Mouse (Mus musculus) limb, embryonic 14.5 days (tissue): Measurements from ENCODE around the gene Cdc42bpb. TPM values are rescaled to one million over a fixed set of nuclear protein-coding genes. Genes with fewer than 3 reads are reported as not detected.

Source experiments
- ATAC-seq: fragments of 200-750 bp; cut with Nextera tagmentation; 2 replicates; pipeline ENCODE4 v1.8.0; 2017; ENCODE audit warnings: low read depth, moderate number of reproducible peaks, moderate TSS enrichment; ENCODE audit not compliant: low FRiP score
- DNase-seq: peaks from one replicate; pipeline ENCODE4 v3.0.0-alpha.2; 2015; ENCODE audit warnings: low spot score
- H3K27ac ChIP-seq: fragments of 300-500 bp; sonication (generic); replicated peaks from 2 replicates; pipeline ENCODE4 v1.5.1; 2014; ENCODE audit warnings: low read depth, mild to moderate bottlenecking, low read length, moderate library complexity, mixed read lengths
- H3K27me3 ChIP-seq: fragments of 300-500 bp; sonication (generic); 2 replicates; pipeline ENCODE4 v1.6.1; 2014; ENCODE audit warnings: low read length, mixed read lengths; ENCODE audit not compliant: control insufficient read depth, insufficient read depth
- H3K36me3 ChIP-seq: fragments of 300-500 bp; sonication (generic); 2 replicates; pipeline ENCODE4 v1.6.1; 2014; ENCODE audit warnings: mild to moderate bottlenecking, low read length, moderate library complexity, mixed read lengths; ENCODE audit not compliant: control insufficient read depth, insufficient read depth
- H3K4me1 ChIP-seq: fragments of 300-500 bp; sonication (generic); 2 replicates; pipeline ENCODE4 v1.6.1; 2014; ENCODE audit warnings: antibody characterized with exemption, low read length, mixed read lengths; ENCODE audit not compliant: control insufficient read depth, insufficient read depth
- H3K4me2 ChIP-seq: fragments of 300-500 bp; sonication (generic); replicated peaks from 2 replicates; pipeline ENCODE4 v1.6.1; 2014; ENCODE audit warnings: low read depth, mild to moderate bottlenecking, low read length, moderate library complexity; ENCODE audit not compliant: severe bottlenecking
- H3K4me3 ChIP-seq: fragments of 300-500 bp; sonication (generic); replicated peaks from 2 replicates; pipeline ENCODE4 v1.5.1; 2014; ENCODE audit warnings: low read length
- H3K9ac ChIP-seq: fragments of 300-500 bp; sonication (generic); 2 replicates; pipeline ENCODE4 v1.6.1; 2014; ENCODE audit warnings: mild to moderate bottlenecking, low read depth, low read length, moderate library complexity; ENCODE audit not compliant: severe bottlenecking
- H3K9me3 ChIP-seq: fragments of 300-500 bp; sonication (generic); 2 replicates; pipeline ENCODE4 v1.6.1; 2016; ENCODE audit warnings: low read length; ENCODE audit not compliant: control insufficient read depth
- POLR2A ChIP-seq: fragments of 200-500 bp; IDR thresholded peaks from 2 replicates; pipeline ENCODE4 v1.8.0; 2012; ENCODE audit warnings: inconsistent platforms, mild to moderate bottlenecking, moderate library complexity, borderline replicate concordance; ENCODE audit not compliant: insufficient read depth, insufficient read length; ENCODE audit errors: extremely low read depth
- WGBS: fragments of 180-500 bp; shearing (Covaris S2); extraction: QIAGEN DNeasy Blood & Tissue Kit; methylation state at CpG from one replicate; pipeline ENCODE4 v1.1.7; 2014; 5-methylcytosine and 5-hydroxymethylcytosine counted together
- polyA plus RNA-seq, 2 experiments: library from polyadenylated mRNA; depleted of rRNA in 1 of 2; stranded (reverse) in 1 of 2; unstranded in 1 of 2; fragments of >200 nt; fragmentation: Nextera tagmentation in 1 of 2; extraction: Ambion mirVana in 1 of 2; gene quantifications; 2 replicates each; pipeline versions ENCODE4 v1.2.1 to v1.2.3; 2012 to 2014

Cdc42bpb gene
- polyA plus RNA-seq, 2 experiments: 37.0 to 163 TPM

- ATAC-seq: no peak
- Histone ChIP-seq H3K27ac (no peak overlapping the region), H3K4me1 (no peaks in the 10 kb centered on the region), H3K9ac (no peak overlapping the region), H3K4me3 (no peak overlapping the region), H3K4me2 (no peak overlapping the region), H3K27me3 (no peaks in the 10 kb centered on the region), H3K36me3 (peaks cover 63% of the 10 kb centered on the region), H3K9me3 (no peaks in the 10 kb centered on the region)
- WGBS: 81% methylated on average over 7 of the region's 7 CpGs
- no peak for TF ChIP-seq POLR2A
- no peak for DNase-seq
Observed at GRCm38 (mm10) chr12:111340692-111341091, 36.8 kb downstream of the Cdc42bpb start.

- Histone ChIP-seq H3K27me3 (no peaks in the 10 kb centered on the region), H3K4me3 (no peak overlapping the region), H3K9me3 (no peaks in the 10 kb centered on the region), H3K4me1 (no peaks in the 10 kb centered on the region), H3K27ac (no peak overlapping the region), H3K4me2 (no peak overlapping the region), H3K9ac (no peak overlapping the region), H3K36me3 (peaks cover 84% of the 10 kb centered on the region)
- 74% methylated on average over 15 of the region's 15 CpGs for WGBS
- DNase-seq (no peak), ATAC-seq (no peak)
- no peak for TF ChIP-seq POLR2A
Observed at GRCm38 (mm10) chr12:111337864-111338354, 39.6 kb downstream of the Cdc42bpb start.

- Histone ChIP-seq H3K27ac (no peak overlapping the region), H3K4me2 (no peak overlapping the region), H3K9ac (no peak overlapping the region), H3K36me3 (peaks cover 88% of the 10 kb centered on the region), H3K27me3 (no peaks in the 10 kb centered on the region), H3K4me3 (no peak overlapping the region), H3K9me3 (no peaks in the 10 kb centered on the region), H3K4me1 (no peaks in the 10 kb centered on the region)
- 0 out of 2 replicates have a peak, but pooled peaks have one; percentile 23 for ATAC-seq
- WGBS: 57% methylated on average over 15 of the region's 15 CpGs
- DNase-seq: peak; percentile 13
- TF ChIP-seq POLR2A: no peak
Observed at GRCm38 (mm10) chr12:111333020-111333605, 44.4 kb downstream of the Cdc42bpb start.

- no peak overlapping the region for H3K4me3 ChIP-seq
- DNase-seq: no peak
- H3K9ac ChIP-seq: no peak overlapping the region
- no peak for ATAC-seq
- H3K27me3 ChIP-seq: no peaks in the 10 kb centered on the region
- 91% methylated on average over 11 of the region's 11 CpGs for WGBS
- no peak overlapping the region for H3K27ac ChIP-seq
- no peak overlapping the region for H3K4me2 ChIP-seq
- peaks cover 88% of the 10 kb centered on the region for H3K36me3 ChIP-seq
- no peak for TF ChIP-seq POLR2A
- no peaks in the 10 kb centered on the region for H3K4me1 ChIP-seq
- no peaks in the 10 kb centered on the region for H3K9me3 ChIP-seq
Observed at GRCm38 (mm10) chr12:111332443-111332842, 45.1 kb downstream of the Cdc42bpb start.

- Histone ChIP-seq H3K9ac (no peak overlapping the region), H3K27ac (no peak overlapping the region), H3K4me1 (no peaks in the 10 kb centered on the region), H3K9me3 (no peaks in the 10 kb centered on the region), H3K27me3 (no peaks in the 10 kb centered on the region), H3K4me2 (no peak overlapping the region), H3K4me3 (no peak overlapping the region), H3K36me3 (peaks cover 87% of the 10 kb centered on the region)
- ATAC-seq (no peak), DNase-seq (no peak)
- TF ChIP-seq POLR2A: no peak
- 96% methylated on average over 9 of the region's 9 CpGs for WGBS
Observed at GRCm38 (mm10) chr12:111331573-111331972, 45.9 kb downstream of the Cdc42bpb start.
